Mouse (Mus musculus) megakaryocyte-erythroid progenitor cell, adult 5-6 weeks (primary cell): ENCODE data around the gene Spock1. TPM values are rescaled to one million over a fixed set of nuclear protein-coding genes. Genes with fewer than 3 reads are reported as not detected.
"Not testable (repeated sequence)": the region's sequence is repeated elsewhere in the genome, so short reads cannot be mapped to it uniquely, and the experiment has no call there.

Source experiments
- ATAC-seq: replicated peaks from 2 replicates; pipeline ENCODE4 v1.8.0; 2016; ENCODE audit warnings: mild to moderate bottlenecking, inconsistent platforms; ENCODE audit not compliant: severe bottlenecking, poor library complexity, low FRiP score, low TSS enrichment
- total RNA-seq, 2 experiments: library from RNA; stranded (forward) in 1 of 2; stranded (reverse) in 1 of 2; fragments of 200-1000, 215-1000 nt in 1 of 2; fragments of >200 nt in 1 of 2; fragmentation: Nextera tagmentation in 1 of 2; gene quantifications; 2 replicates each; pipeline ENCODE4 v1.2.3; 2014 to 2017

The Spock1 gene
- total RNA-seq, 2 experiments from 2014 or later: not detected

GRCm38 (mm10) chr13:57636196-57637015, 271.7 kb downstream of the Spock1 start:
- no peak for ATAC-seq

- ATAC-seq: no peak
Observed at GRCm38 (mm10) chr13:57630532-57630931, 277.6 kb downstream of the Spock1 start.

- ATAC-seq: no peak
Observed at GRCm38 (mm10) chr13:57628218-57628617, 279.9 kb downstream of the Spock1 start.

- ATAC-seq: no peak
Observed at GRCm38 (mm10) chr13:57626434-57626833, 281.7 kb downstream of the Spock1 start.

GRCm38 (mm10) chr13:57623909-57624481, 284.1 kb downstream of the Spock1 start:
- no peak for ATAC-seq

- ATAC-seq: no peak
Observed at GRCm38 (mm10) chr13:57619079-57619768, 288.9 kb downstream of the Spock1 start.

- no peak for ATAC-seq
Observed at GRCm38 (mm10) chr13:57611326-57612171, 296.6 kb downstream of the Spock1 start.

GRCm38 (mm10) chr13:57609946-57610345, 298.2 kb downstream of the Spock1 start:
- no peak for ATAC-seq

GRCm38 (mm10) chr13:57604437-57604836, 303.7 kb downstream of the Spock1 start:
- no peak for ATAC-seq

GRCm38 (mm10) chr13:57603226-57603625, 304.9 kb downstream of the Spock1 start:
- ATAC-seq: no peak

GRCm38 (mm10) chr13:57595761-57596051, 312.4 kb downstream of the Spock1 start:
- no peak for ATAC-seq

GRCm38 (mm10) chr13:57595032-57595760, 312.9 kb downstream of the Spock1 start:
- no peak for ATAC-seq

- ATAC-seq: not testable (repeated sequence)
Observed at GRCm38 (mm10) chr13:57589338-57589914, 318.7 kb downstream of the Spock1 start.

- ATAC-seq: no peak
Observed at GRCm38 (mm10) chr13:57588558-57589273, 319.4 kb downstream of the Spock1 start.

- no peak for ATAC-seq
Observed at GRCm38 (mm10) chr13:57585131-57585530, 323.0 kb downstream of the Spock1 start.

- no peak for ATAC-seq
Observed at GRCm38 (mm10) chr13:57582314-57582976, 325.7 kb downstream of the Spock1 start.

GRCm38 (mm10) chr13:57577541-57578244, 330.4 kb downstream of the Spock1 start:
- no peak for ATAC-seq
